Mouse (Mus musculus) midbrain, embryonic 13.5 days (tissue): ENCODE results near the gene Trub2. TPM values are rescaled to one million over a fixed set of nuclear protein-coding genes. Genes with fewer than 3 reads are reported as not detected.

ENCODE experiments used
- ATAC-seq: fragments of 200-750 bp; cut with Nextera tagmentation; 2 replicates; pipeline ENCODE4 v1.8.0; 2017; ENCODE audit warnings: mild to moderate bottlenecking, moderate TSS enrichment, moderate library complexity
- H3K27ac ChIP-seq: fragments of 300-500 bp; sonication (generic); 2 replicates; pipeline ENCODE4 v1.5.1; 2015; ENCODE audit warnings: inconsistent platforms, mild to moderate bottlenecking, moderate library complexity
- H3K27me3 ChIP-seq: fragments of 300-500 bp; sonication (generic); 2 replicates; pipeline ENCODE4 v1.6.1; 2015; ENCODE audit warnings: mild to moderate bottlenecking, inconsistent platforms
- H3K36me3 ChIP-seq: fragments of 300-500 bp; sonication (generic); 2 replicates; pipeline ENCODE4 v1.6.1; 2015; ENCODE audit warnings: mild to moderate bottlenecking, inconsistent platforms
- H3K4me1 ChIP-seq: fragments of 300-500 bp; sonication (generic); replicated peaks from 2 replicates; pipeline ENCODE4 v1.6.1; 2015; ENCODE audit warnings: inconsistent platforms
- H3K4me2 ChIP-seq: fragments of 300-500 bp; sonication (generic); replicated peaks from 2 replicates; pipeline ENCODE4 v1.6.1; 2015; ENCODE audit warnings: moderate library complexity, mild to moderate bottlenecking, inconsistent platforms
- H3K4me3 ChIP-seq: fragments of 300-500 bp; sonication (generic); replicated peaks from 2 replicates; pipeline ENCODE4 v1.5.1; 2015; ENCODE audit warnings: mild to moderate bottlenecking, inconsistent platforms
- H3K9ac ChIP-seq: fragments of 300-500 bp; sonication (generic); replicated peaks from 2 replicates; pipeline ENCODE4 v1.6.1; 2015; ENCODE audit warnings: mild to moderate bottlenecking, inconsistent platforms
- H3K9me3 ChIP-seq: fragments of 300-500 bp; sonication (generic); 2 replicates; pipeline ENCODE4 v1.6.1; 2016; ENCODE audit warnings: mild to moderate bottlenecking, inconsistent platforms
- WGBS: fragments of 180-500 bp; shearing (Covaris S2); methylation state at CpG from one replicate; pipeline ENCODE4 v1.1.7; 2015; 5-methylcytosine and 5-hydroxymethylcytosine counted together
- polyA plus RNA-seq: library from polyadenylated mRNA; unstranded; fragments of >200 nt; fragmentation: Nextera tagmentation; extraction: Ambion mirVana; gene quantifications from 2 replicates; pipeline ENCODE4 v1.2.1, GENCODE M21; 2015

Gene Trub2
- 44.7 and 45.5 TPM in 2 replicates for polyA plus RNA-seq

GRCm38 (mm10) chr2:29787937-29788681, at the start of gene Trub2:
Trub2 (minus strand) TSS chr2:29788502.
- peaks cover 21% of the 10 kb centered on the region for H3K4me1 ChIP-seq
- WGBS = 1% methylated on average over 45 of the region's 45 CpGs
- H3K9me3 ChIP-seq = no peaks in the 10 kb centered on the region
- no peaks in the 10 kb centered on the region for H3K27me3 ChIP-seq
- H3K36me3 ChIP-seq = peaks cover 60% of the 10 kb centered on the region
- ATAC-seq = peak; percentile 92
- H3K27ac ChIP-seq = peak within 1 kb of the TSS; percentile 78
- peak within 1 kb of the TSS; percentile 74 for H3K4me2 ChIP-seq
- peak within 1 kb of the TSS; percentile 85 for H3K9ac ChIP-seq
- peak within 1 kb of the TSS; percentile 82 for H3K4me3 ChIP-seq

- WGBS = 8% methylated on average over 2 of the region's 2 CpGs
- H3K4me3 ChIP-seq = no peak overlapping the region
- peaks cover 48% of the 10 kb centered on the region for H3K4me1 ChIP-seq
- H3K9me3 ChIP-seq = no peaks in the 10 kb centered on the region
- H3K9ac ChIP-seq = peak overlapping the region; percentile 33
- peaks cover 14% of the 10 kb centered on the region for H3K36me3 ChIP-seq
- peak overlapping the region; percentile 89 for H3K27ac ChIP-seq
- peak; percentile 51 for ATAC-seq
- peak overlapping the region; percentile 19 for H3K4me2 ChIP-seq
- H3K27me3 ChIP-seq = no peaks in the 10 kb centered on the region
These were observed 47.1 kb upstream of the Trub2 start for GRCm38 (mm10) chr2:29835391-29835899.

DNA sequence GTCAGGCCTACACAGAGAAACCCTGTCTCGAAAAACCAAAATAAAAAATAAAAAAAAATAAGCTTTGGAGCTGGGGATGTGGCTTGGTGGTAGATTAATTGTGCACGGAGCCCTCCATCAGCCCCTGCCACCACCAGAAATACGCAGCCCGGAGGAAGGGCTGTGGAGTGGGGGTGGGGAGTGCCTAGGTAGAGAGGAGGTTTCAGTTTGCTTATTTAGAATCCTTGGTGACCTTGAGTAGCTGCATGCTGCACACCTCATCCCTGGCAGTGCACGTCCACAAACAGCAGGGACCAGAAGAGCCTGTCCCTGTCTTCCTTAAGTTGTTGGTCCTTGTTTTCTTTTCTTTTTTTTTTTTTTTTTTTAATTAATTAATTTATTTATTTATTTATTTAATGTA, 45.5 kb upstream of the Trub2 start:
- ATAC-seq = no peak
- WGBS = 98% methylated on average over 5 of the region's 5 CpGs

DNA sequence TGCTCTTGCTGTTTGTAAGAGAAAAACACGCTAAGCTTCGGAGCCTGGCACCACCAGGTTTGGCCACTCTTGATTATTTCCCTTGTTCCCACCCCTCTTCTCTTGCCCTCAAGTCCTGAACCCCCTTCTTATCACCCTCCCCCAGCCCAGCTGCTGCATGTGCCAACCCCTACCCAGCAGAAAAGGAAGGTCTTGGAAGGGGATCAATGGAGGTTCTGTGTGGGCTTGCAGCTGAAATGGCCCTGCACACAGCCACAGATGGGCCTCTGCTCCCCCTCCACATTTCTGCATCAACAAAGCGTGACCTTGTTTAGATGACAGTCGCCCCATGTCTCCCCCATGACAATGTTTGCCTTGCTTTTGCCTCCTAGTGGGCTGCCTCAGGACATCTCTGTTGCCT, 42.8 kb upstream of the Trub2 start:
- Histone ChIP-seq H3K27ac (no peak overlapping the region), H3K36me3 (peaks cover 14% of the 10 kb centered on the region), H3K4me3 (no peak overlapping the region), H3K9me3 (no peaks in the 10 kb centered on the region), H3K27me3 (no peaks in the 10 kb centered on the region), H3K4me2 (no peak overlapping the region), H3K9ac (no peak overlapping the region; the same call in 1 of the 2 replicates), H3K4me1 (peaks cover 36% of the 10 kb centered on the region)
- no peak for ATAC-seq
- 87% methylated on average over 4 of the region's 4 CpGs for WGBS

More for the DNA sequence above, 45.5 kb upstream of the Trub2 start:
- Histone ChIP-seq H3K4me2 (no peak overlapping the region), H3K4me3 (no peak overlapping the region), H3K36me3 (peaks cover 14% of the 10 kb centered on the region), H3K9ac (no peak overlapping the region), H3K27ac (no peak overlapping the region), H3K9me3 (no peaks in the 10 kb centered on the region), H3K27me3 (no peaks in the 10 kb centered on the region), H3K4me1 (peaks cover 33% of the 10 kb centered on the region)

GRCm38 (mm10) chr2:29827709-29828024, 39.4 kb upstream of the Trub2 start:
- H3K4me1 ChIP-seq = peaks cover 20% of the 10 kb centered on the region
- WGBS = 5% methylated on average over 12 of the region's 12 CpGs
- H3K27ac ChIP-seq = 0 out of 2 replicates have a peak overlapping the region, but pooled peaks have one; percentile 65
- no peaks in the 10 kb centered on the region for H3K9me3 ChIP-seq
- H3K27me3 ChIP-seq = no peaks in the 10 kb centered on the region
- H3K9ac ChIP-seq = peak overlapping the region; percentile 77
- peak; percentile 12; the same call in 1 of the 2 replicates for ATAC-seq
- peak overlapping the region; percentile 86 for H3K4me2 ChIP-seq
- peak overlapping the region; percentile 76 for H3K4me3 ChIP-seq
- H3K36me3 ChIP-seq = peaks cover 3% of the 10 kb centered on the region

DNA sequence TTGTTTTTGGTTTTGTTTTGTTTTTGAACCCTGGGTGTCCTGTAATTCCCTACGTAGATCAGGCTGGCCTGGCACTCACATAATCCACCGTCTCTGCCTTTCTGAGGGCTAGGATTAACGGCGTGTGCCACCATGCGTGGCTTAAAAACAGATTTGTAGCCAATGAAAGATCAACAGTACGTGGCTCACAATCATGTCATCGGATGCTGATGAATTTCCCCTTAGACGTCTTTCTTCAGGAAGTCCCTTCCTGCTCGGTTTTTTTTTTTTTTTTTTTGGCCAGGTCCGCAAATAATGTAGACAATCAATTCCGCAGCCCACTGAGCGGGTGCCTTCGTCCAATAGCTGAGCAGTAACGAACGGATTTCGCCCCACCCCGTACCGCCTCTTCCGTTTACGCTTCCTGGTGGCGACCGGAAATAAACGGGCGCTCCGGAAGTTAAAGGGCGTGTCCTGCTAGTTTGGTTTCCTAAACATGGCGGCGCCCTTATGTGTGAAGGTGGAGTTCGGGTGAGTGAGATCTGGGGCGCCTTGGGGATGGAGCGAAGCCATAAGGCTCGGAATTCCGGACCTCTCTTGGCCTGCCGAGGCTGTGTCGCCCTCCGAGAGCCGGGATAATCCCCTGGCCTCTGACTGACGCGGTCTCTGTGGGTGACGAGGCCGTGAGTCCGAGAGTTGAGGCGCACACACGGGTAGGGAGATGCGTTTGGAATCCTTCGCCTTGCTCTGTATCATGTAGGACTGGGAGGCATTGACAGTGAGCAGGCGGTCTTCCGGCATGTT, 38.8 kb upstream of the Trub2 start:
- no peaks in the 10 kb centered on the region for H3K9me3 ChIP-seq
- H3K9ac ChIP-seq = peak overlapping the region; percentile 78
- ATAC-seq = peak; percentile 97
- H3K27ac ChIP-seq = peak overlapping the region; percentile 95
- peak overlapping the region; percentile 86 for H3K4me2 ChIP-seq
- WGBS = under 1% methylated on average over 48 of the region's 48 CpGs
- no peaks in the 10 kb centered on the region for H3K36me3 ChIP-seq
- H3K4me3 ChIP-seq = peak overlapping the region; percentile 76
- H3K4me1 ChIP-seq = peaks cover 20% of the 10 kb centered on the region
- no peaks in the 10 kb centered on the region for H3K27me3 ChIP-seq

DNA sequence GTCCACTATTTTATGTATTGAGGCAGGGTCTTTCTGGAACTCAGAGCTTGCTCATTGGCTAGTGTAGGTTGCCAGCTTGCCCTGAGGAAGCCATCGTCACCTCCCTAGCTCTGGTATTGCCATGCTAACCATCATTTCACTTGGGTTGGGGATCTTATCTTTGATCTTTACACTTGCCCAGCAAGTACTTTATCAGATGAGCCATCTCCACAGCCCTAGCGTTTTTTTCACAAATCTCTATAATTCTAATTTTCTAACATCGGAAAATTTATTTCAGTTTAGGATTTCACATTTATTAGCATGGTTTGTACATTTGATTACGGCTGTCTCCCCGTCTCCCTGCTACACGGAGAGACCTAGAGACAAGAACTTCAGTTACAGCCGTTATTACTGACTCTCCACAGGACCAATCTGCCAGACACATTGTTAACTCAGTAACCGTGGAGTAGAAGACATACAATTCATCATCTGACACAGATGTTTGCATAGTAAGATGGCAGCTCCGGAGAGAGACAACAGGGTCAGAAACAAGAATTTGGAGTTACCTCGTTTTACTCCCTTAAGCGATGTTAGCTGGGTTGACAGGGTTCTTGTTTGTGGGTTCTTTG, 38.1 kb upstream of the Trub2 start:
- Histone ChIP-seq H3K9ac (peak overlapping the region; percentile 78), H3K27me3 (no peaks in the 10 kb centered on the region), H3K9me3 (no peaks in the 10 kb centered on the region), H3K27ac (peak overlapping the region; percentile 95), H3K4me2 (peak overlapping the region; percentile 63), H3K36me3 (no peaks in the 10 kb centered on the region), H3K4me1 (peaks cover 20% of the 10 kb centered on the region), H3K4me3 (peak overlapping the region; percentile 76)
- WGBS = 14% methylated on average over 11 of the region's 11 CpGs
- ATAC-seq = peak; percentile 31

GRCm38 (mm10) chr2:29820025-29820817, 31.9 kb upstream of the Trub2 start, which contains the start of gene Urm1:
Urm1 (plus strand) TSS chr2:29820075.
- peak within 1 kb of the TSS; percentile 73 for H3K9ac ChIP-seq
- WGBS = under 1% methylated on average over 35 of the region's 35 CpGs
- peak within 1 kb of the TSS; percentile 60 for H3K4me2 ChIP-seq
- H3K27me3 ChIP-seq = no peaks in the 10 kb centered on the region
- H3K36me3 ChIP-seq = peaks cover 19% of the 10 kb centered on the region
- peak; percentile 85 for ATAC-seq
- H3K9me3 ChIP-seq = no peaks in the 10 kb centered on the region
- peaks cover 28% of the 10 kb centered on the region for H3K4me1 ChIP-seq
- H3K27ac ChIP-seq = peak within 1 kb of the TSS; percentile 95
- H3K4me3 ChIP-seq = peak within 1 kb of the TSS; percentile 35

GRCm38 (mm10) chr2:29819363-29819762, 31.1 kb upstream of the Trub2 start:
- Histone ChIP-seq H3K27ac (peak overlapping the region; percentile 95), H3K4me2 (peak overlapping the region; percentile 60), H3K36me3 (peaks cover 27% of the 10 kb centered on the region), H3K9ac (no peak overlapping the region), H3K4me1 (peaks cover 28% of the 10 kb centered on the region), H3K9me3 (no peaks in the 10 kb centered on the region), H3K4me3 (no peak overlapping the region), H3K27me3 (no peaks in the 10 kb centered on the region)
- 2% methylated on average over 2 of the region's 2 CpGs for WGBS
- ATAC-seq = no peak

- no peaks in the 10 kb centered on the region for H3K9me3 ChIP-seq
- H3K4me1 ChIP-seq = peaks cover 28% of the 10 kb centered on the region
- 36% methylated on average over 8 of the region's 8 CpGs for WGBS
- peak overlapping the region; percentile 49 for H3K27ac ChIP-seq
- ATAC-seq = peak; percentile 51
- no peaks in the 10 kb centered on the region for H3K27me3 ChIP-seq
- peak overlapping the region; percentile 30 for H3K4me2 ChIP-seq
- H3K4me3 ChIP-seq = no peak overlapping the region
- H3K36me3 ChIP-seq = peaks cover 43% of the 10 kb centered on the region
- no peak overlapping the region for H3K9ac ChIP-seq
These were observed 29.3 kb upstream of the Trub2 start for GRCm38 (mm10) chr2:29817426-29818232.
